Mouse (Mus musculus) erythroblast, embryonic 14.5 days (primary cell): Measurements from ENCODE around the gene Gm49393. TPM values are rescaled to one million over a fixed set of nuclear protein-coding genes. Genes with fewer than 3 reads are reported as not detected.

Experiments used
- H3K27me3 ChIP-seq: 2 replicates; pipeline ENCODE4 v1.6.1; 2012; ENCODE audit warnings: inconsistent platforms; ENCODE audit not compliant: control insufficient read depth
- H3K36me3 ChIP-seq: 2 replicates; pipeline ENCODE4 v1.6.1; 2012; ENCODE audit warnings: mild to moderate bottlenecking, inconsistent platforms; ENCODE audit not compliant: control insufficient read depth
- H3K4me1 ChIP-seq: 2 replicates; pipeline ENCODE4 v1.6.1; 2012; ENCODE audit warnings: inconsistent platforms; ENCODE audit not compliant: control insufficient read depth
- H3K4me3 ChIP-seq: replicated peaks from 2 replicates; pipeline ENCODE3; 2012; ENCODE audit warnings: moderate library complexity, mild to moderate bottlenecking, inconsistent platforms
- H3K9me3 ChIP-seq: 2 replicates; pipeline ENCODE4 v1.6.1; 2012; ENCODE audit warnings: low read length, inconsistent platforms, mixed read lengths; ENCODE audit not compliant: control insufficient read depth
- GATA1 ChIP-seq: IDR thresholded peaks from 2 replicates; pipeline ENCODE4 v1.6.1; 2012; ENCODE audit warnings: low read length, inconsistent platforms, mixed read lengths
- TAL1 ChIP-seq: IDR thresholded peaks from 3 replicates; pipeline ENCODE4 v1.6.1; 2012; ENCODE audit warnings: low read length, inconsistent platforms, mixed read lengths
- polyA plus RNA-seq: library from polyadenylated mRNA; stranded (reverse); fragments of >175 nt; gene quantifications from 2 replicates; pipeline ENCODE4 v1.2.3, GENCODE M21; 2012

The Gm49393 gene
- polyA plus RNA-seq, 1 experiment = not detected

GRCm38 (mm10) chr13:60813722-60814121, 121.7 kb downstream of the Gm49393 start:
- no peak overlapping the region for H3K4me3 ChIP-seq
- TF ChIP-seq TAL1 (no peak), GATA1 (no peak)
- H3K9me3 ChIP-seq = no peaks in the 10 kb centered on the region
- H3K27me3 ChIP-seq = no peaks in the 10 kb centered on the region
- H3K4me1 ChIP-seq = no peaks in the 10 kb centered on the region
- no peaks in the 10 kb centered on the region for H3K36me3 ChIP-seq

DNA sequence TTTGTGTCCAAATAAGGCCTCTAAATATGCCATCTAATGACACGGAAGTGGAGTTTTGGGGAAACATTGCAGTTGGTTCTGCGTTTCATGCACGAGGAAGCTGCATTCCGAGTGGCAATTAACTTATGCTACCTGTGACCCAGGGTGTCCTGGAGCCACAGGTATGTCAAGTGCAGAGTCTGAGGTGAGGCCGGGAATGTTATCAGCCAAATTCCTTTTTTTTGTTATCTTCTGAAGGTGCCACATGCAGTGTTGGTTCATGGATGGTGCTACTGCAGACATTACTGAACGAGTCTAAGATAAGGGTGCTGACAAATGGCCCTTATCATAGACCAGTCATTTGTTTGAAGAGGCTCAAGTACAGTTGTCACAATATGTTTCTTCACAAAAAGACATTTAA, 122.6 kb downstream of the Gm49393 start:
- Histone ChIP-seq H3K4me3 (no peak overlapping the region), H3K27me3 (no peaks in the 10 kb centered on the region), H3K4me1 (no peaks in the 10 kb centered on the region), H3K36me3 (no peaks in the 10 kb centered on the region), H3K9me3 (no peaks in the 10 kb centered on the region)
- TF ChIP-seq GATA1 (no peak), TAL1 (no peak)

DNA sequence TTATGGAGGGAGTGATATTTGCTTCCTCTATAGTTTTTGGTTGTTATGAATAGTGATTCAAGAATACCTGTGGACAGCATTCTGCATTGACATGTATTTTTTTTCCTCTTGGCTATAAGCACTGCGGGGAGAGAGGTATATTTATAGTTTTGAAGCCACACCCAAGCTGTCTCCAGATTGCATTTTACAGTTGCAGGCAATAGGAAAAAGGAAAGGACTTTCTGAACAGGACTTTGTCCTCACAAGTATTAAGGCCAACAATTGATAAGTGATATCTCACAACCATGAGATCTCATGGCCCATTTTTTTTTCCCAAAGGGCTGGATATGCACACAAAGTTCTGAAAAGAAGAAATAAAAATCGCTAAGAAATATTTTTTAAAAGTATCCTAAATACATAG, 125.7 kb downstream of the Gm49393 start:
- Histone ChIP-seq H3K4me1 (no peaks in the 10 kb centered on the region), H3K36me3 (no peaks in the 10 kb centered on the region), H3K27me3 (no peaks in the 10 kb centered on the region), H3K4me3 (no peak overlapping the region), H3K9me3 (no peaks in the 10 kb centered on the region)
- TF ChIP-seq TAL1 = no peak
- TF ChIP-seq GATA1 = no peak

Other genes with a start within 250 kb of the Gm49393 start
- gene BC051665, start 149.2 kb downstream of the Gm49393 start, polyA plus RNA-seq = not detected in 2 replicates
- not detected in 2 replicates for gene Ctsll3, start 132.7 kb downstream of the Gm49393 start, polyA plus RNA-seq
- gene 4930486L24Rik, start 71.1 kb downstream of the Gm49393 start, polyA plus RNA-seq = not detected in 2 replicates
- not detected in 2 replicates for gene Gm49392, start 38.7 kb downstream of the Gm49393 start, polyA plus RNA-seq
- not detected in 2 replicates for gene Ctla2b, start 38.1 kb downstream of the Gm49393 start, polyA plus RNA-seq
- gene Tpbpb, start 30.7 kb downstream of the Gm49393 start, polyA plus RNA-seq = not detected in 2 replicates
- gene Gm49391, start 981 bp upstream of the Gm49393 start, polyA plus RNA-seq = 0.06 TPM in 1 of 2 replicates, not detected in the other
- 0.10 TPM in 1 of 2 replicates, not detected in the other for gene Ctla2a, start 1.0 kb upstream of the Gm49393 start, polyA plus RNA-seq
- gene Tpbpa, start 6.4 kb upstream of the Gm49393 start, polyA plus RNA-seq = not detected in 2 replicates
- gene Ctsj, start 70.4 kb upstream of the Gm49393 start, polyA plus RNA-seq = not detected in 2 replicates
- not detected in 2 replicates for gene Ctsq, start 105.0 kb upstream of the Gm49393 start, polyA plus RNA-seq
- gene Ctsr, start 228.7 kb upstream of the Gm49393 start, polyA plus RNA-seq = not detected in 2 replicates